Mouse (Mus musculus) left cerebral cortex, postnatal 4 days (tissue): Measurements from ENCODE around the gene Pbrm1. TPM values are rescaled to one million over a fixed set of nuclear protein-coding genes. Genes with fewer than 3 reads are reported as not detected.
A peak's percentile ranks its signal among the peaks of the same experiment; 100 is the strongest.

Source experiments
- DNase-seq: peaks from one replicate; pipeline ENCODE4 v3.0.0-alpha.2; 2022
- intact Hi-C: fragments of 180-260 bp; cut with DNase I; formaldehyde crosslinking; loops from one replicate; pipeline ENCODE4 v1.15.1; 2025
- total RNA-seq, 2 experiments: library from RNA; stranded (reverse); gene quantifications; 2 replicates each; pipeline ENCODE4 v1.2.3; 2021

Gene Pbrm1
- total RNA-seq, 2 experiments from 2014 or later = 107 to 110 TPM

GRCm38 (mm10) chr14:31165010-31165409 is 146.1 kb downstream of the Pbrm1 start:
- intact Hi-C loops = no loop called here

GRCm38 (mm10) chr14:31165458-31165857 is 146.5 kb downstream of the Pbrm1 start:
- intact Hi-C loops = no loop called here
- no peak for DNase-seq

More at GRCm38 (mm10) chr14:31165010-31165409, 146.1 kb downstream of the Pbrm1 start:
- DNase-seq = no peak

GRCm38 (mm10) chr14:31165991-31166630 is 147.2 kb downstream of the Pbrm1 start:
- intact Hi-C loops = no loop called here
- no peak for DNase-seq

- intact Hi-C loops = no loop called here
- peak; percentile 70 for DNase-seq
Measured at GRCm38 (mm10) chr14:31166827-31167226, 147.9 kb downstream of the Pbrm1 start.

GRCm38 (mm10) chr14:31168425-31168824 is 149.5 kb downstream of the Pbrm1 start, which contains the start of gene Stab1:
Stab1 (minus strand) TSS chr14:31168641.
- intact Hi-C loops = no loop called here
- DNase-seq = no peak

- intact Hi-C loops = no loop called here
- DNase-seq = no peak
Measured at GRCm38 (mm10) chr14:31169508-31169907, 150.6 kb downstream of the Pbrm1 start.

GRCm38 (mm10) chr14:31170963-31171362 is 152.0 kb downstream of the Pbrm1 start:
- no peak for DNase-seq

More at GRCm38 (mm10) chr14:31170963-31171362, 152.0 kb downstream of the Pbrm1 start:
- intact Hi-C loops = no loop called here

Other genes starting within 250 kb of the Pbrm1 start
- 10 to 100 TPM; 28.1 to 28.8 TPM for gene Tmem110, start 193.5 kb upstream of the Pbrm1 start, total RNA-seq
- 1 to 10 TPM; 1.1 to 1.4 TPM for gene Mustn1, start 139.9 kb upstream of the Pbrm1 start, total RNA-seq
- not detected for gene Itih4, start 132.7 kb upstream of the Pbrm1 start, total RNA-seq
- 1 to 10 TPM; 2.4 to 3.7 TPM for gene Itih3, start 95.4 kb upstream of the Pbrm1 start, total RNA-seq
- gene Itih1, start 75.8 kb upstream of the Pbrm1 start, total RNA-seq = not detected
- gene Nek4, start 67.8 kb upstream of the Pbrm1 start, total RNA-seq = 10 to 100 TPM; 15.7 to 16.5 TPM
- gene Glt8d1, start 17.7 kb upstream of the Pbrm1 start, total RNA-seq = 10 to 100 TPM; 43.8 to 46.2 TPM
- gene Spcs1, start 17.5 kb upstream of the Pbrm1 start, total RNA-seq = 100 to 1,000 TPM; 158 to 166 TPM
- gene Gnl3, start within 50 bp of the Pbrm1 start, total RNA-seq = 10 to 100 TPM; 68.3 to 79.3 TPM
- gene Smim4, start 109.8 kb downstream of the Pbrm1 start, total RNA-seq = 10 to 100 TPM; 24.8 to 25.7 TPM
- gene Nt5dc2, start 111.9 kb downstream of the Pbrm1 start, total RNA-seq = 10 to 100 TPM; 16.9 to 19.4 TPM
- gene Stab1, start 149.5 kb downstream of the Pbrm1 start, total RNA-seq = 10 to 100 TPM; 23.9 to 30.5 TPM
- 1 to 10 TPM; 1.4 to 1.7 TPM for gene Tnnc1, start 189.2 kb downstream of the Pbrm1 start, total RNA-seq
- gene Nisch, start 197.8 kb downstream of the Pbrm1 start, total RNA-seq = 100 to 1,000 TPM; 446 to 469 TPM
- 1 to 10 TPM; 2.5 to 2.6 TPM for gene Sema3g, start 198.7 kb downstream of the Pbrm1 start, total RNA-seq
- gene Phf7, start 232.2 kb downstream of the Pbrm1 start, total RNA-seq = 1 to 10 TPM; 5.3 to 5.8 TPM
- gene Bap1, start 232.3 kb downstream of the Pbrm1 start, total RNA-seq = 100 to 1,000 TPM; 112 to 123 TPM